Mouse (Mus musculus) kidney, adult 11 months (tissue): ENCODE measurements around the gene Mdm1.

Experiments used
- DNase-seq: peaks from one replicate; pipeline ENCODE4 v3.0.0; 2022

Mdm1 gene

GRCm38 (mm10) chr10:118141018-118141883 lies at the start of gene Mdm1:
TSS of gene Mdm1 (plus strand) at chr10:118141811.
- DNase-seq, result peak; percentile 99

GRCm38 (mm10) chr10:118092745-118093144 lies 48.9 kb upstream of the Mdm1 start:
- no peak for DNase-seq

- no peak for DNase-seq
Observed at GRCm38 (mm10) chr10:118093728-118094127, 47.9 kb upstream of the Mdm1 start.

- DNase-seq, result no peak
Observed at GRCm38 (mm10) chr10:118094853-118095252, 46.8 kb upstream of the Mdm1 start.

- DNase-seq, result no peak
Observed at GRCm38 (mm10) chr10:118096223-118096622, 45.4 kb upstream of the Mdm1 start.

- no peak for DNase-seq
Observed at GRCm38 (mm10) chr10:118097898-118098297, 43.7 kb upstream of the Mdm1 start.

GRCm38 (mm10) chr10:118100570-118100969 lies 41.0 kb upstream of the Mdm1 start:
- DNase-seq, result no peak

- no peak for DNase-seq
Observed at GRCm38 (mm10) chr10:118101056-118101455, 40.6 kb upstream of the Mdm1 start.

GRCm38 (mm10) chr10:118103020-118103666 lies 38.5 kb upstream of the Mdm1 start:
- DNase-seq, result peak; percentile 82

- no peak for DNase-seq
Observed at GRCm38 (mm10) chr10:118103906-118104305, 37.7 kb upstream of the Mdm1 start.

GRCm38 (mm10) chr10:118107031-118107430 lies 34.6 kb upstream of the Mdm1 start:
- no peak for DNase-seq

GRCm38 (mm10) chr10:118110006-118110920 lies 31.3 kb upstream of the Mdm1 start:
- peak; percentile 83 for DNase-seq

- DNase-seq, result no peak
Observed at GRCm38 (mm10) chr10:118110921-118111301, 30.7 kb upstream of the Mdm1 start.

GRCm38 (mm10) chr10:118111621-118112020 lies 30.0 kb upstream of the Mdm1 start:
- DNase-seq, result no peak

- no peak for DNase-seq
Observed at GRCm38 (mm10) chr10:118112294-118112893, 29.2 kb upstream of the Mdm1 start.

GRCm38 (mm10) chr10:118113256-118113682 lies 28.3 kb upstream of the Mdm1 start:
- no peak for DNase-seq

- no peak for DNase-seq
Observed at GRCm38 (mm10) chr10:118114271-118114670, 27.3 kb upstream of the Mdm1 start.

- DNase-seq, result no peak
Observed at GRCm38 (mm10) chr10:118116456-118116855, 25.2 kb upstream of the Mdm1 start.

- DNase-seq, result no peak
Observed at GRCm38 (mm10) chr10:118121047-118121936, 20.3 kb upstream of the Mdm1 start.

- DNase-seq, result no peak
Observed at GRCm38 (mm10) chr10:118121937-118122285, 19.7 kb upstream of the Mdm1 start.

- no peak for DNase-seq
Observed at GRCm38 (mm10) chr10:118122441-118123162, 19.0 kb upstream of the Mdm1 start.
